Mouse (Mus musculus) erythroblast, adult 5-6 weeks (primary cell): Measurements from ENCODE around the gene Olfr1432. TPM values are rescaled to one million over a fixed set of nuclear protein-coding genes. Genes with fewer than 3 reads are reported as not detected.
"Not testable (repeated sequence)": the region's sequence is repeated elsewhere in the genome, so short reads cannot be mapped to it uniquely, and the experiment has no call there.

Experiments used
- ATAC-seq: replicated peaks from 2 replicates; pipeline ENCODE4 v1.8.0; 2016; ENCODE audit warnings: moderate number of reproducible peaks, mild to moderate bottlenecking, moderate TSS enrichment, inconsistent platforms; ENCODE audit not compliant: poor library complexity, low FRiP score, severe bottlenecking
- total RNA-seq, 2 experiments: library from RNA; stranded (forward) in 1 of 2; stranded (reverse) in 1 of 2; fragments of 150-400 nt in 1 of 2; fragments of 200-764, 138-1000 nt in 1 of 2; gene quantifications; 2 replicates each; pipeline versions ENCODE4 v1.2.3 to v1.2.4; 2015 to 2017; ENCODE audit warnings: low replicate concordance in 2 of 2

Gene Olfr1432
- not detected in 2 replicates for total RNA-seq (2015; ENCODE audit: low replicate concordance)
- total RNA-seq (2017; ENCODE audit: low replicate concordance): not detected in 2 replicates

DNA sequence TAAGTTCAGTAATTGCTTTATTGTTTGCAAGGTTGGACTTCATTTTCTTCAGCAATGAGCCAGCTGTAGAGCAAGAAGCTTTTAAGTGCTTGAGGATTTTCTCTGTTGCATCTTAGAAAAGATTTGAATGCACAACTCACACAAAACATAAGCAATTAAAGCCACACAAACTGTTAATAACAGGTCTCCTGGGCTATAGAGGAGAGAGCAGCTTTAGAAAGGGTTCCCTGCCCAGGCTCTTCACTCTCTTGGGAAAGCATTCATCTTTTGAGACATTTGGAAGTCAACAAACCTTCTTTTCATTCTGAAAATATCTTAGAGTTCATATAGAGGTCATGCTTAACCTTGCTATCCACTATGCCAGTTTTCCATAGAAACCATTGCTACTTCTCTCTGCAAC lies at the start of gene Olfr1432:
Olfr1432 (minus strand) TSS at position 101 of the 400 bp plus-strand sequence.
- not testable (repeated sequence) for ATAC-seq

DNA sequence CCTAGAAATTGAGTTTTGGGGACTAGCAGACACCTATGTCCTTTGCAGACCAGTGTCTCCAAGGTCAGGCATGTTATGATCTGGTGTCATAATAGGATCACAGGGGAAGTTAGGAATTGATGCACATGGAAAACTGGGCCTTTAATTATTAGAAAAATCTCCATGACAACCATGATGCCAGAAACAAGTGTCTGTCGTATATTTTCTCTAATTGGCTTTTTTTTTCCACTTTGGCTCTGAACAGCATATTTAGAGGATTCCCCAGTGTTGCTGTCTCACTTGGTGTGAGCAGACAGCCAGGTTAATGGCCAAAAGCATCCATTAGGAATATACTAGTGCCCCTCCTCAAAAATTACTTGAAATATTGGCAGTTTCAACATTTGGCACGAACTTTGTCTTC lies 47.2 kb upstream of the Olfr1432 start, which contains the start of gene Olfr1434:
Olfr1434 (plus strand) TSS at position 301 of the 400 bp plus-strand sequence.
- no peak for ATAC-seq

DNA sequence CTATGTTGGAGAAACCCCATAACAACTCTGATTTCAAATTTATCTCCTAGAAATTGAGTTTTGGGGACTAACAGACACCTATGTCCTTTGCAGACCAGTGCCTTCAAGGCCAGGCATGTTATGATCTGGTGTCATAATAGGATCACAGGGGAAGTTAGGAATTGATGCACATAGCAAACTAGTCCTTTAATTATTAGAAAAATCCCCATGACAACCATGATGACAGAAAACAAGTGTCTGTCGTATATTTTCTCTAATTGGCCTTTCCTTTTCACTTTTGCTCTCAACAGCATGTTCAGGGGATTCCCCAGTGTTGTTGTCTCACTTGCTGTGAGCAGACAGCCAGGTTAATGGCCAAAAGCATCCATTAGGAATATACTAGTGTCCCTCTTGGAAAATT lies 28.3 kb upstream of the Olfr1432 start, which contains the start of gene Olfr235:
Olfr235 (plus strand) TSS at position 301 of the 400 bp plus-strand sequence.
- ATAC-seq: no peak

DNA sequence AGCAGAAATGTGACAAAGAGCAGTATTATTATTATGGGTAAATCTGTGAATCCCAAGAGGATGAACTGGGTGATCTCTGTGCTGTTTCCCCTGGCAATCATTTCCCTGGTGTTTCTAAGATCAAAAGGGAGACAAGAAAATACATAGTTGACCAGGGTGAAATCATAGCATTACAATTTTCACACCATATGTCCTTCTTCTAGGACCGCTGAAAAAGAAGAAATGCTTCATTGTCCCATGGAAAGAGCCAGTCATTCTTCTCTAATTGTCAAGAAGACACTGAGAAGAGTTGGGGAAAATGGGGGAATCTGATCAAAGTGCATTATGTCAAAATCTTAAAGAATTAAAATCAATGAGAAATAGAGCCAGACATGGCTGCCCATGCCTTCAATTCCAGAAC lies 9.2 kb upstream of the Olfr1432 start, which contains the start of gene Olfr262:
Olfr262 (minus strand) TSS at position 101 of the 400 bp plus-strand sequence.
- ATAC-seq: no peak

DNA sequence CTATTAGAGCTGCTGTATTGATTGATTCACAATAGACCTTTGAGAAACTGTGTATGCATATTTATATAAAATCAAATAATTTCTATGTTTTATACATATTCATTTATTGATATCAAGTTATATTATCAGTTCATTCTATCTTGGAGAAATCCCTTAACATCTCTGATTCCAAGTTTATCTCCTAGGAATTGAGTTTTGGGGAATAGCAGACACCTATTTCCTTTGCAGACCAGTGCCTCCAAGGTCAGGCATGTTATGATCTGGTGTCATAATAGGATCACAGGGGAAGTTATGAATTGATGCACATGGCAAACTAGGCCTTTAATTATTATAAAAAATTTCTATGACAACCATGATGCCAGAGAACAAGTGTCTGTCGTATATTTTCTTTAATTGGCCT lies 32.1 kb downstream of the Olfr1432 start, which contains the start of gene Olfr1431:
Olfr1431 (plus strand) TSS at position 301 of the 400 bp plus-strand sequence.
- no peak for ATAC-seq

DNA sequence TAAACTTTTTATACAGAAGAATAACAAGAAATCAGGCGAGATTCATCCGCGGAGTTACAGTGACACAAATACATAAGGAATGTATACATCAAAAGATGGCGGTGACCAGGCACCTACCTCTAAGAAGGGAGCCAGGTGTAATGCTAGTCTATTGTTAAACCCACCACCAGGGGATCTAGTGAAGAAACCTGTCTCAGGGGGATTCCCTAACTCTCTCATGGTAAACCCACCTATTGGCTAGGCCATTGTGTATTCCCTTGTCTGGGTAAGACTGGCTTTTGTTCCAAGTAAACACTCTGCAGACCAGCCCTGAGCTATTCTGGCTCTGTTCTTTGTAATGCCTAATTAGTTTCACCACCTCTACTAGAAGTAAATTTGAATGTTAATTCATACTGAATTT lies 33.3 kb downstream of the Olfr1432 start:
- not testable (repeated sequence) for ATAC-seq

Other genes with a start within 250 kb of the Olfr1432 start
- not detected in 2 replicates for gene Olfr1423, start 191.3 kb downstream of the Olfr1432 start, total RNA-seq (2015; ENCODE audit: low replicate concordance)
- not detected in 2 replicates for gene Olfr1423, start 191.3 kb downstream of the Olfr1432 start, total RNA-seq (2017; ENCODE audit: low replicate concordance)
- gene Olfr1424, start 169.9 kb downstream of the Olfr1432 start, total RNA-seq (2015; ENCODE audit: low replicate concordance): not detected in 2 replicates
- not detected in 2 replicates for gene Olfr1424, start 169.9 kb downstream of the Olfr1432 start, total RNA-seq (2017; ENCODE audit: low replicate concordance)
- gene Olfr1425, start 154.9 kb downstream of the Olfr1432 start, total RNA-seq (2015; ENCODE audit: low replicate concordance): not detected in 2 replicates
- not detected in 2 replicates for gene Olfr1425, start 154.9 kb downstream of the Olfr1432 start, total RNA-seq (2017; ENCODE audit: low replicate concordance)
- not detected in 2 replicates for gene Olfr1426, start 140.6 kb downstream of the Olfr1432 start, total RNA-seq (2015; ENCODE audit: low replicate concordance)
- not detected in 2 replicates for gene Olfr1426, start 140.6 kb downstream of the Olfr1432 start, total RNA-seq (2017; ENCODE audit: low replicate concordance)
- not detected in 2 replicates for gene Olfr1427, start 129.3 kb downstream of the Olfr1432 start, total RNA-seq (2015; ENCODE audit: low replicate concordance)
- not detected in 2 replicates for gene Olfr1427, start 129.3 kb downstream of the Olfr1432 start, total RNA-seq (2017; ENCODE audit: low replicate concordance)
- not detected in 2 replicates for gene Olfr1428, start 116.7 kb downstream of the Olfr1432 start, total RNA-seq (2015; ENCODE audit: low replicate concordance)
- gene Olfr1428, start 116.7 kb downstream of the Olfr1432 start, total RNA-seq (2017; ENCODE audit: low replicate concordance): not detected in 2 replicates
- not detected in 2 replicates for gene Olfr76, start 109.4 kb downstream of the Olfr1432 start, total RNA-seq (2015; ENCODE audit: low replicate concordance)
- gene Olfr76, start 109.4 kb downstream of the Olfr1432 start, total RNA-seq (2017; ENCODE audit: low replicate concordance): not detected in 2 replicates
- not detected in 2 replicates for gene Olfr1555-ps1, start 62.5 kb downstream of the Olfr1432 start, total RNA-seq (2015; ENCODE audit: low replicate concordance)
- gene Olfr1555-ps1, start 62.5 kb downstream of the Olfr1432 start, total RNA-seq (2017; ENCODE audit: low replicate concordance): not detected in 2 replicates
- not detected in 2 replicates for gene Olfr1431, start 32.0 kb downstream of the Olfr1432 start, total RNA-seq (2015; ENCODE audit: low replicate concordance)
- gene Olfr1431, start 32.0 kb downstream of the Olfr1432 start, total RNA-seq (2017; ENCODE audit: low replicate concordance): 0.60 TPM in 1 of 2 replicates, not detected in the other
- gene Olfr262, start 9.1 kb upstream of the Olfr1432 start, total RNA-seq (2015; ENCODE audit: low replicate concordance): not detected in 2 replicates
- 0.98 TPM in 1 of 2 replicates, not detected in the other for gene Olfr262, start 9.1 kb upstream of the Olfr1432 start, total RNA-seq (2017; ENCODE audit: low replicate concordance)
- gene Olfr235, start 28.4 kb upstream of the Olfr1432 start, total RNA-seq (2015; ENCODE audit: low replicate concordance): not detected in 2 replicates
- gene Olfr235, start 28.4 kb upstream of the Olfr1432 start, total RNA-seq (2017; ENCODE audit: low replicate concordance): not detected in 2 replicates
- not detected in 2 replicates for gene Olfr1434, start 47.3 kb upstream of the Olfr1432 start, total RNA-seq (2015; ENCODE audit: low replicate concordance)
- gene Olfr1434, start 47.3 kb upstream of the Olfr1432 start, total RNA-seq (2017; ENCODE audit: low replicate concordance): not detected in 2 replicates
- not detected in 2 replicates for gene Olfr1436, start 66.5 kb upstream of the Olfr1432 start, total RNA-seq (2015; ENCODE audit: low replicate concordance)
- gene Olfr1436, start 66.5 kb upstream of the Olfr1432 start, total RNA-seq (2017; ENCODE audit: low replicate concordance): not detected in 2 replicates
- gene Olfr1437, start 92.5 kb upstream of the Olfr1432 start, total RNA-seq (2015; ENCODE audit: low replicate concordance): not detected in 2 replicates
- not detected in 2 replicates for gene Olfr1437, start 92.5 kb upstream of the Olfr1432 start, total RNA-seq (2017; ENCODE audit: low replicate concordance)
- gene Olfr1438-ps1, start 103.3 kb upstream of the Olfr1432 start, total RNA-seq (2015; ENCODE audit: low replicate concordance): not detected in 2 replicates
- 0.28 TPM in 1 of 2 replicates, not detected in the other for gene Olfr1438-ps1, start 103.3 kb upstream of the Olfr1432 start, total RNA-seq (2017; ENCODE audit: low replicate concordance)
- gene Olfr1440, start 154.7 kb upstream of the Olfr1432 start, total RNA-seq (2015; ENCODE audit: low replicate concordance): not detected in 2 replicates
- not detected in 2 replicates for gene Olfr1440, start 154.7 kb upstream of the Olfr1432 start, total RNA-seq (2017; ENCODE audit: low replicate concordance)
- not detected in 2 replicates for gene Olfr1441, start 184.8 kb upstream of the Olfr1432 start, total RNA-seq (2015; ENCODE audit: low replicate concordance)
- not detected in 2 replicates for gene Olfr1441, start 184.8 kb upstream of the Olfr1432 start, total RNA-seq (2017; ENCODE audit: low replicate concordance)
- not detected in 2 replicates for gene Pfpl, start 195.3 kb upstream of the Olfr1432 start, total RNA-seq (2015; ENCODE audit: low replicate concordance)
- gene Pfpl, start 195.3 kb upstream of the Olfr1432 start, total RNA-seq (2017; ENCODE audit: low replicate concordance): not detected in 2 replicates
- gene Mpeg1, start 228.2 kb upstream of the Olfr1432 start, total RNA-seq (2015; ENCODE audit: low replicate concordance): 92.8 and 101 TPM in 2 replicates
- gene Mpeg1, start 228.2 kb upstream of the Olfr1432 start, total RNA-seq (2017; ENCODE audit: low replicate concordance): 46.2 and 49.6 TPM in 2 replicates